Comparison of ENCODE assay signal across 28 mouse cellular contexts in the genomic region with DNA sequence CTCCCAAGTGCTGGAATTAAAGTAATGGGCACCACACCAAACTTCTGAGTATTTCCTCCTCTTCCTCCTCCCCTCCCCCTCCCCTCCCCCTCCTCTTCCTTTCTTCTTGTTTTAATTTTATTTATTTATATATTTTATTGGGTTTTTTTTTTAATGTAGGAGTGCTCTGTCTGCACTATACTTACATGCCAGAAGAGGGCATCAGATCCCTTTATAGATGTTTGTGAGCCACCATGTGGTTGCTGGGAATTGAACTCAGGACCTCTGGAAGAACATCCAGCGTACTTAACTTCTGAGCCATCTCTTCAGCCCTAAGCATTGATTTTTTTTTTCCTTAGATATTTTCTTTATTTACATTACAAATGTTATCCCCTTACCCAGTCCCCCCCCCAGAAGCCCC. TPM values are rescaled to one million over a fixed set of nuclear protein-coding genes. Genes with fewer than 3 reads are reported as not detected.
DNase-seq lines count a peak whose midpoint lies in the region; ATAC-seq and TF ChIP-seq lines count a peak whose summit lies in the region.
"Had no signal": no experiment of that assay in that cellular context is flagged by ENCODE, and none has a peak within 500 bp of the region (broad histone marks: within the 10 kb centered on the region; RNA-seq: fewer than 3 reads in every experiment).

No protein-coding gene starts in this region.

- H3K4me2 ChIP-seq in intestine, postnatal 0 days (replicated peaks; ENCODE audit: low read depth): no peak overlapping the region
- H3K4me2 ChIP-seq in intestine, embryonic 16.5 days (ENCODE audit: low read depth, low read length): no peak overlapping the region
- H3K4me2 ChIP-seq in midbrain, embryonic 11.5 days: no peak overlapping the region
- H3K4me2 ChIP-seq: embryonic facial prominence, embryonic 12.5 days; heart, embryonic 11.5 days; hindbrain, embryonic 13.5 days; liver, embryonic 15.5 days; lung, embryonic 15.5 days; midbrain, embryonic 12.5 days; neural tube, embryonic 12.5 days had no signal

- no peak overlapping the region for H3K9ac ChIP-seq in intestine, postnatal 0 days (ENCODE audit: low read depth, low read length)
- H3K9ac ChIP-seq in intestine, embryonic 16.5 days (ENCODE audit: low read depth, low read length): no peak overlapping the region
- no peak overlapping the region for H3K9ac ChIP-seq in midbrain, embryonic 11.5 days (ENCODE audit: low read length)
- H3K9ac ChIP-seq: embryonic facial prominence, embryonic 12.5 days; hindbrain, embryonic 13.5 days; liver, embryonic 15.5 days; lung, embryonic 15.5 days; midbrain, embryonic 12.5 days; neural tube, embryonic 12.5 days had no signal

- peak; percentile 35 for DNase-seq in midbrain, embryonic 11.5 days (ENCODE audit: low spot score, missing footprints)
- DNase-seq in midbrain, embryonic 10.5 days (ENCODE audit: low spot score): no peak
- no peak for DNase-seq in Patski (ENCODE audit: low read depth, low spot score)
- no peak for DNase-seq in urinary bladder, adult 2 months (ENCODE audit: low spot score)
- DNase-seq: adrenal gland, postnatal 10 days; cerebellum, adult 11 months; cerebellum, adult 9-10 months; embryo, embryonic 11 days; heart, postnatal 4 days; kidney, adult 11 months; kidney, postnatal 36 days; layer of hippocampus, postnatal 36 days; right cerebral cortex, adult 18-20 months; spleen, adult 18-20 months; thymus, adult 18-20 months; thymus, postnatal 25 days had no signal

- TF ChIP-seq CTCF in intestine, postnatal 0 days (IDR thresholded peaks at IDR 0.05; ENCODE audit: low read depth): 0 out of 2 replicates have a peak, but pooled peaks have one; percentile 20
- TF ChIP-seq CTCF in Patski (IDR thresholded peaks at IDR 0.05): peak; percentile 23

- H3K36me3 ChIP-seq in intestine, postnatal 0 days (ENCODE audit: control insufficient read depth, insufficient read depth): no peaks in the 10 kb centered on the region
- no peaks in the 10 kb centered on the region for H3K36me3 ChIP-seq in intestine, embryonic 16.5 days (ENCODE audit: control insufficient read depth, insufficient read depth, low read length)
- no peaks in the 10 kb centered on the region for H3K36me3 ChIP-seq in midbrain, embryonic 11.5 days (ENCODE audit: control insufficient read depth, insufficient read depth, low read length)
- H3K36me3 ChIP-seq in midbrain, embryonic 10.5 days: no peaks in the 10 kb centered on the region
- H3K36me3 ChIP-seq: embryonic facial prominence, embryonic 12.5 days; hindbrain, embryonic 13.5 days; liver, embryonic 15.5 days; lung, embryonic 15.5 days; midbrain, embryonic 12.5 days; neural tube, embryonic 12.5 days had no signal

- in situ Hi-C loops in Patski (cut with MboI; ENCODE audit: low pct_unique_long_range_greater_than_20kb): no loop called here

- no peak overlapping the region for H3K4me3 ChIP-seq in intestine, postnatal 0 days (ENCODE audit: low read depth, low read length)
- no peak overlapping the region for H3K4me3 ChIP-seq in intestine, embryonic 16.5 days (ENCODE audit: low read length)
- no peak overlapping the region for H3K4me3 ChIP-seq in midbrain, embryonic 11.5 days (ENCODE audit: low read depth, low read length)
- H3K4me3 ChIP-seq in midbrain, embryonic 10.5 days: no peak overlapping the region
- H3K4me3 ChIP-seq: embryonic facial prominence, embryonic 12.5 days; hindbrain, embryonic 13.5 days; liver, embryonic 15.5 days; lung, embryonic 15.5 days; midbrain, embryonic 12.5 days; myocyte; neural tube, embryonic 12.5 days had no signal

- no peaks in the 10 kb centered on the region for H3K9me3 ChIP-seq in intestine, postnatal 0 days (ENCODE audit: control insufficient read depth)
- H3K9me3 ChIP-seq in intestine, embryonic 16.5 days (ENCODE audit: control insufficient read depth, low read length): no peaks in the 10 kb centered on the region
- no peaks in the 10 kb centered on the region for H3K9me3 ChIP-seq in midbrain, embryonic 11.5 days (ENCODE audit: control insufficient read depth, low read length)
- H3K9me3 ChIP-seq in midbrain, embryonic 10.5 days (replicated peaks): no peaks in the 10 kb centered on the region
- H3K9me3 ChIP-seq: embryonic facial prominence, embryonic 12.5 days; hindbrain, embryonic 13.5 days; liver, embryonic 15.5 days; lung, embryonic 15.5 days; neural tube, embryonic 12.5 days had no signal

- CTCF ChIA-PET in Patski (lab: Charles Lee): interaction anchor here (3.4 kb wide), 1 partner anchor 506 kb away, joined by 30 read pairs; no protein-coding TSS in a partner anchor

- WGBS in intestine, postnatal 0 days: 78% methylated on average over 1 of the region's 1 CpGs
- WGBS in intestine, embryonic 16.5 days: 89% methylated on average over 1 of the region's 1 CpGs
- WGBS in midbrain, embryonic 11.5 days: 87% methylated on average over 1 of the region's 1 CpGs
- 93% methylated on average over 1 of the region's 1 CpGs for WGBS in midbrain, embryonic 10.5 days

- POLR2A ChIA-PET in Patski (lab: Charles Lee): no interaction called here

- H3K4me1 ChIP-seq in intestine, postnatal 0 days (replicated peaks; ENCODE audit: control insufficient read depth, insufficient read depth, low read length): no peaks in the 10 kb centered on the region
- H3K4me1 ChIP-seq in intestine, embryonic 16.5 days (ENCODE audit: control insufficient read depth, insufficient read depth, low read length): no peaks in the 10 kb centered on the region
- peaks cover 6% of the 10 kb centered on the region; the same call in 1 of the 2 replicates for H3K4me1 ChIP-seq in midbrain, embryonic 11.5 days (ENCODE audit: control insufficient read depth, insufficient read depth, low read length)
- H3K4me1 ChIP-seq in midbrain, embryonic 10.5 days: peaks cover 21% of the 10 kb centered on the region
- H3K4me1 ChIP-seq: embryonic facial prominence, embryonic 12.5 days; hindbrain, embryonic 13.5 days; liver, embryonic 15.5 days; lung, embryonic 15.5 days had no signal

- H3K27ac ChIP-seq in intestine, postnatal 0 days (ENCODE audit: low read depth, low read length): no peak overlapping the region
- H3K27ac ChIP-seq in intestine, embryonic 16.5 days (ENCODE audit: low read length): no peak overlapping the region
- no peak overlapping the region for H3K27ac ChIP-seq in midbrain, embryonic 11.5 days (ENCODE audit: low read depth, low read length)
- no peak overlapping the region for H3K27ac ChIP-seq in midbrain, embryonic 10.5 days (replicated peaks)
- H3K27ac ChIP-seq: embryonic facial prominence, embryonic 12.5 days; hindbrain, embryonic 13.5 days; liver, embryonic 15.5 days; lung, embryonic 15.5 days; midbrain, embryonic 12.5 days; neural tube, embryonic 12.5 days; stomach, postnatal 0 days had no signal

- ATAC-seq in intestine, postnatal 0 days: no peak
- ATAC-seq in intestine, embryonic 16.5 days: no peak
- ATAC-seq in midbrain, embryonic 11.5 days (ENCODE audit: low FRiP score): no peak
- no peak for ATAC-seq in Patski
- ATAC-seq: forebrain, embryonic 14.5 days had no signal

- no peaks in the 10 kb centered on the region for H3K27me3 ChIP-seq in intestine, postnatal 0 days (replicated peaks; ENCODE audit: control insufficient read depth, insufficient read depth, low read length)
- no peaks in the 10 kb centered on the region for H3K27me3 ChIP-seq in intestine, embryonic 16.5 days (replicated peaks; ENCODE audit: control insufficient read depth, insufficient read depth, low read length)
- H3K27me3 ChIP-seq in midbrain, embryonic 11.5 days (ENCODE audit: control insufficient read depth, insufficient read depth, low read length): no peaks in the 10 kb centered on the region
- no peaks in the 10 kb centered on the region for H3K27me3 ChIP-seq in midbrain, embryonic 10.5 days (ENCODE audit: low read depth, poor library complexity, severe bottlenecking)
- H3K27me3 ChIP-seq in Patski: no peaks in the 10 kb centered on the region
- H3K27me3 ChIP-seq: embryonic facial prominence, embryonic 12.5 days; hindbrain, embryonic 13.5 days; liver, embryonic 15.5 days; lung, embryonic 15.5 days; neural tube, embryonic 12.5 days had no signal

RNA-seq across cellular contexts. Expression of a gene that starts 19.3 kb away (rescaled TPM):
- polyA plus RNA-seq in intestine, postnatal 0 days (2015; fragmentation: Nextera tagmentation; extraction: Ambion mirVana): 48.5 and 49.6 TPM in 2 replicates
- 73.1 and 77.4 TPM in 2 replicates for polyA plus RNA-seq in intestine, embryonic 16.5 days (2015; fragmentation: Nextera tagmentation; extraction: Ambion mirVana)
- 110 and 114 TPM in 2 replicates for polyA plus RNA-seq in midbrain, embryonic 11.5 days (2014; fragmentation: Nextera tagmentation; extraction: Ambion mirVana)
- polyA plus RNA-seq in midbrain, embryonic 10.5 days (2016; fragmentation: Nextera tagmentation; extraction: Ambion mirVana): 78.0 and 84.4 TPM in 2 replicates
- 90.8 TPM for polyA plus RNA-seq in Patski (2021)
- polyA plus RNA-seq in urinary bladder, adult 2 months (2012; rRNA removed): 39.9 and 43.1 TPM in 2 replicates

RNA-seq across cellular contexts. Expression of a gene that starts 37.0 kb away (rescaled TPM):
- 13.2 and 16.1 TPM in 2 replicates for polyA plus RNA-seq in intestine, postnatal 0 days (2015; fragmentation: Nextera tagmentation; extraction: Ambion mirVana)
- 7.1 and 7.6 TPM in 2 replicates for polyA plus RNA-seq in intestine, embryonic 16.5 days (2015; fragmentation: Nextera tagmentation; extraction: Ambion mirVana)
- 9.1 and 9.4 TPM in 2 replicates for polyA plus RNA-seq in midbrain, embryonic 11.5 days (2014; fragmentation: Nextera tagmentation; extraction: Ambion mirVana)
- 6.8 and 7.6 TPM in 2 replicates for polyA plus RNA-seq in midbrain, embryonic 10.5 days (2016; fragmentation: Nextera tagmentation; extraction: Ambion mirVana)
- polyA plus RNA-seq in Patski (2021): 49.1 TPM
- polyA plus RNA-seq in urinary bladder, adult 2 months (2012; rRNA removed): 22.0 and 32.3 TPM in 2 replicates
